Comparison of ENCODE assay signal across 8 mouse cellular contexts in genomic region chr5:128981607-128982006, GRCm38 (mm10). TPM values are rescaled to one million over a fixed set of nuclear protein-coding genes. Genes with fewer than 3 reads are reported as not detected.
A peak's percentile ranks its signal among the peaks of the same experiment; 100 is the strongest.
DNase-seq lines count a peak whose midpoint lies in the region; ATAC-seq lines count a peak whose summit lies in the region.

No protein-coding gene starts in this region.

- 23% methylated on average over 12 of the region's 12 CpGs for WGBS in intestine, embryonic 15.5 days
- 26% methylated on average over 12 of the region's 12 CpGs for WGBS in liver, embryonic 12.5 days (ENCODE audit: insufficient replicate concordance)

- peak; percentile 71 for ATAC-seq in intestine, embryonic 15.5 days
- ATAC-seq in liver, embryonic 12.5 days: peak; percentile 71

- no peak overlapping the region for H3K27ac ChIP-seq in intestine, embryonic 15.5 days
- H3K27ac ChIP-seq in liver, embryonic 12.5 days: no peak overlapping the region

- H3K9me3 ChIP-seq in intestine, embryonic 15.5 days: no peaks in the 10 kb centered on the region
- 0 out of 2 replicates have a peak, but pooled peaks cover 10% of the 10 kb centered on the region for H3K9me3 ChIP-seq in liver, embryonic 12.5 days (replicated peaks)

- H3K27me3 ChIP-seq in intestine, embryonic 15.5 days (replicated peaks): no peaks in the 10 kb centered on the region
- no peaks in the 10 kb centered on the region for H3K27me3 ChIP-seq in liver, embryonic 12.5 days (replicated peaks)

- DNase-seq in 3T3-L1 (ENCODE audit: low read depth, low spot score) (peak; percentile 75), NIH3T3 (ENCODE audit: low read depth) (peak; percentile 72)
- DNase-seq in cerebellum, postnatal 14 days: peak; percentile 84 to 89
- DNase-seq in frontal cortex, postnatal 25 days (ENCODE audit: low spot score in 2 of 2): peak; percentile 52 to 64
- DNase-seq in naive thymus-derived CD4-positive, alpha-beta T cell, adult 2 months (ENCODE audit: low read depth): peak; percentile 82
- DNase-seq in testis, postnatal 10 days (ENCODE audit: low spot score): peak; percentile 84

- no peak overlapping the region for H3K4me3 ChIP-seq in intestine, embryonic 15.5 days (replicated peaks)
- no peak overlapping the region for H3K4me3 ChIP-seq in liver, embryonic 12.5 days

- no peak overlapping the region for H3K9ac ChIP-seq in intestine, embryonic 15.5 days
- H3K9ac ChIP-seq in liver, embryonic 12.5 days: no peak overlapping the region

- H3K36me3 ChIP-seq in intestine, embryonic 15.5 days: no peaks in the 10 kb centered on the region; the same call in 1 of the 2 replicates
- H3K36me3 ChIP-seq in liver, embryonic 12.5 days: peaks cover 28% of the 10 kb centered on the region

- H3K4me2 ChIP-seq in intestine, embryonic 15.5 days (replicated peaks): no peak overlapping the region
- H3K4me2 ChIP-seq in liver, embryonic 12.5 days: no peak overlapping the region

- 0 out of 2 replicates have a peak, but pooled peaks cover 2% of the 10 kb centered on the region for H3K4me1 ChIP-seq in intestine, embryonic 15.5 days (replicated peaks)
- H3K4me1 ChIP-seq in liver, embryonic 12.5 days: 0 out of 2 replicates have a peak, but pooled peaks cover 2% of the 10 kb centered on the region

RNA-seq across cellular contexts. Expression of gene Stx2, which starts 26.8 kb away (rescaled TPM):
- polyA plus RNA-seq in intestine, embryonic 15.5 days (2015; fragmentation: Nextera tagmentation; extraction: Ambion mirVana): 21.1 and 24.1 TPM in 2 replicates
- 95.8 and 106 TPM in 2 replicates for polyA plus RNA-seq in liver, embryonic 12.5 days (2016; fragmentation: Nextera tagmentation; extraction: Ambion mirVana)

RNA-seq across cellular contexts. Expression of gene Rimbp2, which starts 28.3 kb away (rescaled TPM):
- polyA plus RNA-seq in intestine, embryonic 15.5 days (2015; fragmentation: Nextera tagmentation; extraction: Ambion mirVana): 0.98 and 1.5 TPM in 2 replicates
- polyA plus RNA-seq in liver, embryonic 12.5 days (2016; fragmentation: Nextera tagmentation; extraction: Ambion mirVana): not detected in 2 replicates

RNA-seq across cellular contexts. Expression of gene Ran, which starts 38.3 kb away (rescaled TPM):
- polyA plus RNA-seq in intestine, embryonic 15.5 days (2015; fragmentation: Nextera tagmentation; extraction: Ambion mirVana): 527 and 602 TPM in 2 replicates
- 682 and 694 TPM in 2 replicates for polyA plus RNA-seq in liver, embryonic 12.5 days (2016; fragmentation: Nextera tagmentation; extraction: Ambion mirVana)
